Mouse (Mus musculus): ENCODE results near the gene Cttnbp2.
"Not testable (repeated sequence)": the region's sequence is repeated elsewhere in the genome, so short reads cannot be mapped to it uniquely, and the experiment has no call there.

The Cttnbp2 gene

GRCm38 (mm10) chr6:18417866-18418454, 96.7 kb downstream of the Cttnbp2 start:
- DNase-seq (ENCODE audit: low read depth, low spot score): no peak

- DNase-seq (ENCODE audit: low read depth, low spot score): no peak
Observed at GRCm38 (mm10) chr6:18415961-18416360, 98.7 kb downstream of the Cttnbp2 start.

- DNase-seq (ENCODE audit: low read depth, low spot score): no peak
Observed at GRCm38 (mm10) chr6:18411505-18412225, 103.0 kb downstream of the Cttnbp2 start.

GRCm38 (mm10) chr6:18408445-18408844, 106.2 kb downstream of the Cttnbp2 start:
- DNase-seq (ENCODE audit: low read depth, low spot score): no peak

- DNase-seq (ENCODE audit: low read depth, low spot score): no peak
Observed at GRCm38 (mm10) chr6:18401066-18401674, 113.5 kb downstream of the Cttnbp2 start.

- DNase-seq (ENCODE audit: low read depth, low spot score): no peak
Observed at GRCm38 (mm10) chr6:18381380-18381779, 133.3 kb downstream of the Cttnbp2 start.

GRCm38 (mm10) chr6:18380300-18381202, 134.1 kb downstream of the Cttnbp2 start:
- no peak for DNase-seq (ENCODE audit: low read depth, low spot score)

- DNase-seq (ENCODE audit: low read depth, low spot score): not testable (repeated sequence)
Observed at GRCm38 (mm10) chr6:18377755-18378154, 136.9 kb downstream of the Cttnbp2 start.

GRCm38 (mm10) chr6:18374744-18375143, 139.9 kb downstream of the Cttnbp2 start:
- no peak for DNase-seq (ENCODE audit: low read depth, low spot score)

GRCm38 (mm10) chr6:18373652-18374051, 141.0 kb downstream of the Cttnbp2 start:
- DNase-seq (ENCODE audit: low read depth, low spot score): no peak

- DNase-seq (ENCODE audit: low read depth, low spot score): peak; percentile 13
Observed at GRCm38 (mm10) chr6:18372447-18373228, 142.0 kb downstream of the Cttnbp2 start.

- DNase-seq (ENCODE audit: low read depth, low spot score): no peak
Observed at GRCm38 (mm10) chr6:18369723-18370122, 144.9 kb downstream of the Cttnbp2 start.

- no peak for DNase-seq (ENCODE audit: low read depth, low spot score)
Observed at GRCm38 (mm10) chr6:18369054-18369453, 145.6 kb downstream of the Cttnbp2 start.

GRCm38 (mm10) chr6:18362232-18362631, 152.4 kb downstream of the Cttnbp2 start:
- DNase-seq (ENCODE audit: low read depth, low spot score): no peak

- no peak for DNase-seq (ENCODE audit: low read depth, low spot score)
Observed at GRCm38 (mm10) chr6:18360955-18361354, 153.7 kb downstream of the Cttnbp2 start.

- no peak for DNase-seq (ENCODE audit: low read depth, low spot score)
Observed at GRCm38 (mm10) chr6:18360154-18360553, 154.5 kb downstream of the Cttnbp2 start.

GRCm38 (mm10) chr6:18349153-18349858, 165.3 kb downstream of the Cttnbp2 start:
- DNase-seq (ENCODE audit: low read depth, low spot score): no peak

GRCm38 (mm10) chr6:18344272-18344671, 170.4 kb downstream of the Cttnbp2 start:
- DNase-seq (ENCODE audit: low read depth, low spot score): no peak

GRCm38 (mm10) chr6:18338307-18338706, 176.3 kb downstream of the Cttnbp2 start:
- DNase-seq (ENCODE audit: low read depth, low spot score): no peak

- DNase-seq (ENCODE audit: low read depth, low spot score): no peak
Observed at GRCm38 (mm10) chr6:18335393-18335792, 179.2 kb downstream of the Cttnbp2 start.

Measured in retina, adult 2 months (tissue).